Mouse (Mus musculus): ENCODE measurements at regions not wholly inside any gene's neighbourhood (a gene's known extent, or its start where the extent isn't known, plus 50 kb on each side); places are given as distances from the start of the nearest gene placed in this dataset.

DNA sequence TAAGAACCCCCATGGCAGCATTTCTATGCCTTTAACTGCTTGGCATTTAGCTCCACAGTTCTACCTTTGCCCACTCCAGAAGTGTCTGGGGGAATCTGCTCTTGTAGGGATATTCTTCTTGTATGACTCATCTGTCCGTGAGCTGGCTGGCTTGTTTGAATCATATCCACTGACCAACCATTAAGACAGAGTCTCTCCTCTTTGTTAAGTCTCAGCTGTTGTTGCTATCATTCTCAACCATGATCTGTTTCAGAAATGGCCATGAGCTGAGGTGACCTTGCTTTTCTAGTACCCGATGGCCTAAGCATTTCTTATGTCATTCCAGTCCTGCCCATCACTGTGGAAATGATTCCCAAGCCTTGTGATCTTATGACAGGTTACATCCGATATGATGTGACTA, 161.8 kb downstream of the 4930564D02Rik start:
- Histone ChIP-seq H3K27me3 (no peaks in the 10 kb centered on the region), H3K4me2 (no peak overlapping the region), H3K4me3 (replicated peaks) (no peak overlapping the region), H3K36me3 (replicated peaks) (no peaks in the 10 kb centered on the region), H3K27ac (no peak overlapping the region), H3K9ac (no peak overlapping the region), H3K4me1 (no peaks in the 10 kb centered on the region), H3K9me3 (no peaks in the 10 kb centered on the region)
- WGBS = 85% methylated on average over 3 of the region's 3 CpGs
- ATAC-seq (ENCODE audit: low FRiP score) = no peak

DNA sequence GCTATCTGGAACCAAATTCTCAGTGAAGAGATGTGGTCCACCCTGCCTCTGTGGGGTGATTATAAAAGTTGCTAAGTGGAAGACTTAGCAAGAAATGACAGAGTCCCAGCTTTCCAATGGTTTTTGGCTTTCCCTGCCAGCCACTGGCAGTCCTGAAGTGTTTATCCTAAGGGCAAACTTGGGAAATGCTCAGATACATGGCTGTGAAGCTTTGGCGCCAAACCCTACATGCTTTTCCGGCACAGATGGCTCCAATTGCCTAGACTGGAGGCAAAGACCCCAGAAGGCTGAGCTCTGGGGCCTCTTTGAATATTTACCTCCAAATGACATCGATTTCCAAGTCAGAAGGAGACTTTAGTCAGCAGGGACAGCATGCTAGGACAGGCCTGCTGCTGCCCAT, 174.4 kb downstream of the 4930564D02Rik start:
- no peak overlapping the region for H3K4me3 ChIP-seq (replicated peaks)
- no peaks in the 10 kb centered on the region for H3K36me3 ChIP-seq (replicated peaks)
- H3K4me2 ChIP-seq = no peak overlapping the region
- ATAC-seq (ENCODE audit: low FRiP score) = no peak
- H3K9me3 ChIP-seq = no peaks in the 10 kb centered on the region
- no peak overlapping the region for H3K9ac ChIP-seq
- WGBS = 91% methylated on average over 3 of the region's 3 CpGs
- H3K27ac ChIP-seq = no peak overlapping the region
- H3K4me1 ChIP-seq = no peaks in the 10 kb centered on the region
- H3K27me3 ChIP-seq = no peaks in the 10 kb centered on the region

DNA sequence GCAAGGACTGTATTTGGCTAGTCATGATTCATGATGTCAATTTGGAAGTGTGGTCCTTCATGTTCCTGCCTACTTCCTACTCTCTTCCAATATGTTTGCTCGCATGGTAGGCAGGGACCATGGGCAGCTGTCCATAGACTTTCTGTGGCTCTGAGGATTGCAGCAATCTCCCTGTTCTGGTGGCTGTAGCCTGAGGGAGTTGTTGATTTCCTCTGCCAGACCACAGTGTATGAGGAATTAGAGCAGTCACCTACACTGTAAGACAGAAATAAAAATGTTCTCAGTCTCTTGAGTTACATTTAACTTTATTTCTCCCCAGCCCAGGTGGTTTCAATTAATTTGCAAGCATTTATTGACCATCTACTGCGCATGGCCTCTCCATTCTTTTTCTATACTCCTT, 190.5 kb downstream of the 4930564D02Rik start:
- no peaks in the 10 kb centered on the region for H3K4me1 ChIP-seq
- no peaks in the 10 kb centered on the region for H3K27me3 ChIP-seq
- 96% methylated on average over 2 of the region's 2 CpGs for WGBS
- no peak overlapping the region for H3K4me3 ChIP-seq (replicated peaks)
- H3K36me3 ChIP-seq (replicated peaks) = no peaks in the 10 kb centered on the region
- H3K27ac ChIP-seq = no peak overlapping the region
- H3K9me3 ChIP-seq = no peaks in the 10 kb centered on the region
- no peak for ATAC-seq (ENCODE audit: low FRiP score)
- H3K4me2 ChIP-seq = no peak overlapping the region
- H3K9ac ChIP-seq = no peak overlapping the region

DNA sequence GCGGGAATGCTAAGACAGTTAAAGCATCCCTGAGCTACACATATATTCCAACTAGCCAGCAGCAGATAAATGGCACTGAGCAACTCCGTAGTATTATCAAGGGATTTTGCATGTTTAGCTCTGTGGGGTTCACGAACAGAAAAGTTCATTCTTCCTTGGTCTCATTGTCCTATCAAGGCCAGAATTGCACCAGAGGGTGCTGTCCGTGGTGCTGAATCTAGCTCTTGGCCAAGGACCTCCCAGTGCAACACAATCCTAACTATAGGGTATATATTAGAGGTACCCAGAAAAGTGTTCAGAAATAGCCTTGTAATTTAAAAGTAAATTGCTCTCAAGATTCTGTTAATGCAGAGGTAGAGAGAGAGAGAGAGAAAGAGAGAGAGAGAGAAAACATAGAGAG, 176.9 kb upstream of the Kcnd3 start:
- H3K27me3 ChIP-seq = 0 out of 2 replicates have a peak, but pooled peaks cover 8% of the 10 kb centered on the region
- H3K4me1 ChIP-seq = peaks cover 3% of the 10 kb centered on the region; the same call in 1 of the 2 replicates
- H3K27ac ChIP-seq = no peak overlapping the region
- 32% methylated on average over 4 of the region's 4 CpGs for WGBS
- ATAC-seq (ENCODE audit: low FRiP score) = no peak
- H3K36me3 ChIP-seq (replicated peaks) = no peaks in the 10 kb centered on the region
- H3K4me2 ChIP-seq = no peak overlapping the region
- H3K9ac ChIP-seq = no peak overlapping the region
- H3K4me3 ChIP-seq (replicated peaks) = no peak overlapping the region
- H3K9me3 ChIP-seq = no peaks in the 10 kb centered on the region

DNA sequence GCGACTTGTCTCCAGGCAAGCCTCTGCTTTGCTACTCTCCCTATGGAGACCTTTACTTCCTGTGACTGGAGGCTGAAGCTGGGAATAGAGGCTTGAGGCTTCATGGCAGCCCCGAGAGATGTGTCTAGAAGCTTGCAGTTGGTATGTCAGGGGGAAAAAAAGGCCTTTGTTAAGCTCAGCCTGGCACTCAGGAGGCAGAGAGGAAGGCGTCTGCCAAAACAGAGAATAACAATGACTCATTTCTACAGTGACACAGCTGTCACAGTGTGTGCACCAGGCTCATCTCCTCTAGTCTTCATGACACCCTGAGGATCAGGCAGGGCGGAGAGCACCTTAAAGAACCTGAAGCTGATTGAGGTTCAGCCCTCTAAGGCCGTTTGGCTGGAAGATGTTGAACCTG, 171.2 kb upstream of the Kcnd3 start:
- Histone ChIP-seq H3K4me2 (no peak overlapping the region), H3K36me3 (replicated peaks) (no peaks in the 10 kb centered on the region), H3K4me1 (no peaks in the 10 kb centered on the region), H3K9me3 (no peaks in the 10 kb centered on the region), H3K9ac (no peak overlapping the region), H3K27ac (no peak overlapping the region), H3K27me3 (no peaks in the 10 kb centered on the region), H3K4me3 (replicated peaks) (no peak overlapping the region)
- ATAC-seq (ENCODE audit: low FRiP score) = no peak
- 75% methylated on average over 5 of the region's 5 CpGs for whole genome bisulfite sequencing

DNA sequence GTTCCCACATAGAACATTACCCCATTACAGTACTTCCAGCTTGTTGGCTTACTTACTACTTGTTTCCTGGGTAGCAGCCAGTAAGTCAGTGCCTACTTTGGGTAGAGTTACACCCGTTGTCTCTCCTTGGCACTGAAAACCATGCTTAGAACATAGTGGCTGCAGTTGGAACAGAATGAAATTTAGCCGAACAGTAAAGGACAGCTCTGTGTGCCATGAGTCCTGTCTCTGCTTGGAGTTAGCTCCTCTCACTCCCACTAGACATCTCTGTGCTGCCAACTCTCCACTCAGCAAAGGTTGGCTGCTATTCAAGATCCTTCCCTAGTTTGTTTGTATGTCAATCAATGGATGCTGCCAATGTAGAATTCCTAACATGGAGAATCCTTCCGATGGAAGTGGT, 170.4 kb upstream of the Kcnd3 start:
- no peak for ATAC-seq (ENCODE audit: low FRiP score)
- H3K9ac ChIP-seq = no peak overlapping the region
- no peaks in the 10 kb centered on the region for H3K27me3 ChIP-seq
- H3K27ac ChIP-seq = no peak overlapping the region
- H3K9me3 ChIP-seq = no peaks in the 10 kb centered on the region
- no peak overlapping the region for H3K4me3 ChIP-seq (replicated peaks)
- no peaks in the 10 kb centered on the region for H3K4me1 ChIP-seq
- H3K4me2 ChIP-seq = no peak overlapping the region
- 95% methylated on average over 3 of the region's 3 CpGs for WGBS
- H3K36me3 ChIP-seq (replicated peaks) = no peaks in the 10 kb centered on the region

DNA sequence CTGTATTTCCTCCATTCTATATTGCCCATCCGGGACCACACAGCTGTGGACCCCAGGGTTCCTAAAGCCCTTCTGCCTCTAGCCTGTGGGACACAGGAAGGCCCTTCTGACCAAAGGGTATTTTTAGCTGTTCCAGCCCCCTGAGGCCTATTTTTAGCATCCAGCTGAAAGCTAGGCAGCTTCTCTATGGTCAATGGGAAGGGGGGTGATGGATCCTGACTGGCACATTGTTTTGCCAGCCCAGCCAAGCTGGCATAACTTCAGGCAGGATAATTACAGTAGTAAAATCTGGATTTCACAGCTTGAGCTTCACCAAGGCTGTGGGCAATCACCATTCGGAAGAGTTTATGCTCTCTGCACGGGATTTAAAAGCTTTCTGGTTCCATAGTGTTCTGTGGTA, 153.9 kb upstream of the Kcnd3 start:
- Histone ChIP-seq H3K4me2 (no peak overlapping the region), H3K4me1 (no peaks in the 10 kb centered on the region), H3K9me3 (no peaks in the 10 kb centered on the region), H3K27ac (no peak overlapping the region), H3K27me3 (no peaks in the 10 kb centered on the region), H3K9ac (no peak overlapping the region), H3K4me3 (replicated peaks) (no peak overlapping the region), H3K36me3 (replicated peaks) (no peaks in the 10 kb centered on the region)
- 77% methylated on average over 3 of the region's 3 CpGs for WGBS
- no peak for ATAC-seq (ENCODE audit: low FRiP score)

DNA sequence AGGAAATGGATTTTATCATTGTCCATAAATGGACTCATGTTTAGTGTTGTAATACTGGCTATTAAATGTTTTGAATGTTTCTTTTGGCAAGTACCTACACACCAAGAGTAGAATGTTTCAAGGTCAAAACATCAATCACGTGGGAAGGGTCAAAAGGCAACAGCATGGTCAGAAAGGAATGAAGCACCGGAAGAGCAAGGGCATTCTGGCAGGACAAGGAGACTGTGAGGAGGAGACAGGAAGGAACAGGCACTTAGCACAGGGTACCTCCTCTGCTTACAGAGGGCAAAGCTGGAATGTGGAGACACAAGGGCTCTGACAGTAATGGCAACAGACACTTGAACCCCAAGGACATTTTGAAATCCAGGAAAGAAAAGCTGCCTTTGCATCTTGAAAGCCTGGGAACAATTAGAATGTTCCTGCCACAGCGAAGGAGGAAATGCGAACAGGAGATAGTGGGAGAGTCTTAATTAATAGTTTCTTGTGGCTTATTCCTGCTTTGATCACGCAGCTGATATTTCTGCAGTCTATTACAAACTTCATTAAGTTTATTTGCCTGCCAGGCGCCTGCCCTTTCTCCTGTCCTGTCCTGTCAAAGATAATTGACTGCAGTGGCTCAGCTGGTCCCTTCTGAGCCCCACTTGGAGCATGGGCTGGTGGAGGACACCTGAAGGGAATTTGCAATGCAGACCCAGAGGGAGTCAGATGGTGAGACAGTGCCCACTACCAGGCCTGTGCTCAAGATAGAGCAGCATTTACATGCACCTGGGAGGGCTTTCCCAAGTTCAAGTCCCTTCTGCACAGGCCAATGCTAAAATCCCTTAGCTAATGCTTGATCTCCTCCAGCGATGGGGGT, 151.2 kb upstream of the Kcnd3 start:
- no peak overlapping the region for H3K4me3 ChIP-seq (replicated peaks)
- H3K9ac ChIP-seq = no peak overlapping the region
- H3K9me3 ChIP-seq = no peaks in the 10 kb centered on the region
- no peaks in the 10 kb centered on the region for H3K4me1 ChIP-seq
- WGBS = 72% methylated on average over 7 of the region's 7 CpGs
- ATAC-seq (ENCODE audit: low FRiP score) = no peak
- no peaks in the 10 kb centered on the region for H3K36me3 ChIP-seq (replicated peaks)
- H3K27me3 ChIP-seq = no peaks in the 10 kb centered on the region
- no peak overlapping the region for H3K27ac ChIP-seq
- no peak overlapping the region for H3K4me2 ChIP-seq

DNA sequence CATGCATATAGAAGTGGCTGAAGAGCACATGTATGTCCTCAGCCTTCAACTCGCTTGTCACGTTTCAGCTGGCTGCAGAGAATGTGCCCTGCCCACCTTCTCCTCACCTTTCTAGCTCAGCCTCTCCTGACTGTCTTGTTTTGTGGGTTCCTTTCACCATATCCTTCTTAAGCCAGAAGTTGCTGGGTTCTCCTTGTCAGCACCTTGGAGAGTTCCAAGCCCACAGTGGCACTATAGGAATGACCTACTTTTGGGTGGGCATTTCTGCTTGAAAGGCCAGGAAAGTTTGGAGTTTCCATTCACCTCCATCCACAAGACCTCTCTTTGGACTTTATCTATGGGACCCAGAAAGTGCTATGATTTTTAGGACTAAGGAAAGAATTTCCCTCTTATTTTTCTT, 144.5 kb upstream of the Kcnd3 start:
- ATAC-seq (ENCODE audit: low FRiP score) = no peak
- H3K9me3 ChIP-seq = no peaks in the 10 kb centered on the region
- H3K4me1 ChIP-seq = no peaks in the 10 kb centered on the region
- H3K27ac ChIP-seq = no peak overlapping the region
- H3K36me3 ChIP-seq (replicated peaks) = no peaks in the 10 kb centered on the region
- 67% methylated on average over 2 of the region's 2 CpGs for WGBS
- H3K9ac ChIP-seq = no peak overlapping the region
- H3K4me3 ChIP-seq (replicated peaks) = no peak overlapping the region
- no peak overlapping the region for H3K4me2 ChIP-seq
- H3K27me3 ChIP-seq = no peaks in the 10 kb centered on the region

DNA sequence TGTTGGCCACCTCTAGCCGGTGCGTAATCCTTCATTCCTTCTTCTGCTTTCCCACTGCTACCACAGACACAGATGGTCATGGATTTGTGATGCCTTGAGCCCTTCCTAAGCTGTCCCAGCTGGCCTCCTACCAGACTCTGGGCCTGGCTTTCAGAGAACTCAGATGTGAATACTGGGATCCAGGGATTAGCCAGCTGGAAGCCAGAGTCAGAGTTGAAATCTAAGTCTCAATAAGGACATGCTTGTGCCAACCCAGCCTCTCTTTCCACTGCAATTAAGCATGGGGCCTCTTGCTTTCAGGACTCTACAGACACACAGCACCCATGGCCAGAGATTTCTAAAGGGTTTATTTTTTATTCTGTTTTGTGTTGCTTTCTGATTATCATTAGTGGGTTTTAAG, 143.1 kb upstream of the Kcnd3 start:
- Histone ChIP-seq H3K4me1 (no peaks in the 10 kb centered on the region), H3K27me3 (no peaks in the 10 kb centered on the region), H3K36me3 (replicated peaks) (no peaks in the 10 kb centered on the region), H3K4me2 (no peak overlapping the region), H3K9ac (no peak overlapping the region), H3K27ac (no peak overlapping the region), H3K9me3 (no peaks in the 10 kb centered on the region), H3K4me3 (replicated peaks) (no peak overlapping the region)
- 60% methylated on average over 2 of the region's 2 CpGs for WGBS
- ATAC-seq (ENCODE audit: low FRiP score) = no peak

DNA sequence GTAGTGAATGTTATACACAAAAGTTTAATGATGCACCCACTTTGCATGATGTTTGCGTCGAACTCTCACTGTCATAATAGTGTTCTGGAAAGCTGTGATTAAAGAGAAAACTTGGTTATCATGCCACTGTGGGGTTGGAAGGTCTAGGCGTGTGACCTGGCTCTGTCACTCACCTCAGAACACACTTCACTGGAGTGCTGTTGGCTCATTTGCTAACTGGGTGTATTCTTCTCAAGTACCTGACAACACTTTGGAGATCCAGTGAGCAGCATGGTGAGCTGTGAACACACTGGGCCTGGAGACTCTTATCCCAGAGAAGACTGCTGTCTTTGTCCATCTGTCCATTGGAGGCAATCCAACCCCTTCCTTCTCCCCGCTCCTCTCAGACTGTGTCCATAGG, 98.9 kb upstream of the Kcnd3 start:
- ATAC-seq (ENCODE audit: low FRiP score) = no peak
- no peaks in the 10 kb centered on the region for H3K36me3 ChIP-seq (replicated peaks)
- no peaks in the 10 kb centered on the region for H3K9me3 ChIP-seq
- 90% methylated on average over 4 of the region's 4 CpGs for WGBS
- no peak overlapping the region for H3K27ac ChIP-seq
- peaks cover 6% of the 10 kb centered on the region; the same call in 1 of the 2 replicates for H3K4me1 ChIP-seq
- H3K9ac ChIP-seq = no peak overlapping the region
- H3K4me2 ChIP-seq = no peak overlapping the region
- no peak overlapping the region for H3K4me3 ChIP-seq (replicated peaks)
- H3K27me3 ChIP-seq = no peaks in the 10 kb centered on the region

DNA sequence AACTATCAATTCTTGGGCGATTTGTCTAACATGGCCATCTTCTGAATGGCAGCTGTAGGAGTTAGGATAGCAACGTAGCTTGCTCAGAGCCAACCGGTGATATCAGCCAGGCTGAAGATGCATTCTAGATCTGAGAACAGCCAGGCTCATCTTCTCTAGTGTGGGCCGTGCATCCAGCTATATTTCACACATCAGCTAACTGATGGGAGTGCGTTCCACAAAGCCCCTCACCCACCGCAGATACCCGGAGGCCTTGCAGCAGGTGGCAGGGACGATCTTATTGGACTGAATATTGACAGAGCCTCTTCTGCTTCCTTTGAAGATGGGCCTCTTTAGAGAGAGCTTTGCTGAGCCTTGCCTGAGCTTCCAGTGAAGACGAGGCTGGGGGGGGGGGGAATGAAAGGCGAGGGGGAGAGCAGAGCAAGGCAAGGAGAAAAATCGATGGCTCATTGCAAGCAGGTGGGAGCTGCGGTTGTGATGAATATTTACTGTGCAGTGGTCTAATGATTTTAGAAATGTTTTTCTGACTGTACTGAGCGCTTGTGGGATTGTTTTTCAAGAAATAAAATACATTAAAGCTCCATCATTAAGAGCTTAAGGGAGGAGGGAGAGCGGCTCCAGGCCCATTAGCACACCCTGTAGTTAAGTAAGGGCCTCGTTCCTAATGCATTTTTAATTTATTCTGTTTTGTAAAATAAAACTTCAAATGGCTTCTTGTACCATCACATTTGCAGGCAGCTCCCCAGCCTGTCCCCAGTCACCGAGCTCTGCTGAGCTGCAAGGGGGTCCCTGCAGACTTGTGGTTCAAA, 97.8 kb upstream of the Kcnd3 start:
- H3K9ac ChIP-seq = no peak overlapping the region
- no peak overlapping the region for H3K27ac ChIP-seq
- peak; percentile 60; the same call in 1 of the 2 replicates for ATAC-seq (ENCODE audit: low FRiP score)
- H3K4me1 ChIP-seq = peaks cover 6% of the 10 kb centered on the region
- no peaks in the 10 kb centered on the region for H3K9me3 ChIP-seq
- no peak overlapping the region for H3K4me2 ChIP-seq
- 68% methylated on average over 16 of the region's 16 CpGs for WGBS
- no peaks in the 10 kb centered on the region for H3K36me3 ChIP-seq (replicated peaks)
- no peak overlapping the region for H3K4me3 ChIP-seq (replicated peaks)
- H3K27me3 ChIP-seq = no peaks in the 10 kb centered on the region

DNA sequence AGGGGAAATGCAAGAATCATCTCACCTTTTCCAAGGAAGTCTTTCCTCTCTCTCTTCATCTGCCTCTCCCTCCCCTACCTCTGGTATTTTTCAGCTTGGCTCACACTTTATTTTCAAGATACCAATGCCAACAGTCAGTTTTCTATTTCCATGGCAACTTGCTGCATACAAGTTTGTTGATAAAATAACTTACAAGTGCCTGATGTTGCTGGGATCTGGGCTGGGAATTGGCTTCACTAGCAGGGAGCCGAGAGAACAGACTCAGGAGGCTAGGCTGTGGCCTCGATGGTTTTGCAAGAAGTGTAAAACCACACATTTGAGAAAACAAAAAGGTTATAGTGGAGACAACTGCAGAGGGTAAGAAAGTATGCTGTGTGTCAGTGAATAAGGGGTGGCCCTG, 94.6 kb upstream of the Kcnd3 start:
- WGBS = 78% methylated on average over 2 of the region's 2 CpGs
- Histone ChIP-seq H3K36me3 (replicated peaks) (no peaks in the 10 kb centered on the region), H3K9ac (no peak overlapping the region), H3K4me3 (replicated peaks) (no peak overlapping the region), H3K4me1 (peaks cover 11% of the 10 kb centered on the region), H3K9me3 (no peaks in the 10 kb centered on the region), H3K27me3 (no peaks in the 10 kb centered on the region), H3K27ac (no peak overlapping the region), H3K4me2 (no peak overlapping the region)
- ATAC-seq (ENCODE audit: low FRiP score) = no peak
